Mouse (Mus musculus) megakaryocyte, embryonic 14.5 days (primary cell): ENCODE data around the gene Brinp2.

Experiments used
- FLI1 ChIP-seq: IDR thresholded peaks from 2 replicates; pipeline ENCODE4 v1.6.1; 2012; ENCODE audit warnings: low read length, inconsistent platforms, mixed read lengths
- GATA1 ChIP-seq: IDR thresholded peaks from 3 replicates; pipeline ENCODE4 v1.6.1; 2012; ENCODE audit warnings: mixed read lengths, low read length, inconsistent platforms, borderline replicate concordance

- TF ChIP-seq FLI1 (no peak), GATA1 (no peak)
Measured at GRCm38 (mm10) chr1:158245486-158245885, 110.6 kb downstream of the Brinp2 start.
